Mouse (Mus musculus): Measurements from ENCODE around the gene Clec10a. TPM values are rescaled to one million over a fixed set of nuclear protein-coding genes. Genes with fewer than 3 reads are reported as not detected.
"Not testable (repeated sequence)": the region's sequence is repeated elsewhere in the genome, so short reads cannot be mapped to it uniquely, and the experiment has no call there.

The Clec10a gene
- 1 to 10 TPM; 1.1 to 1.8 (median 1.4) TPM for total RNA-seq (2022)

DNA sequence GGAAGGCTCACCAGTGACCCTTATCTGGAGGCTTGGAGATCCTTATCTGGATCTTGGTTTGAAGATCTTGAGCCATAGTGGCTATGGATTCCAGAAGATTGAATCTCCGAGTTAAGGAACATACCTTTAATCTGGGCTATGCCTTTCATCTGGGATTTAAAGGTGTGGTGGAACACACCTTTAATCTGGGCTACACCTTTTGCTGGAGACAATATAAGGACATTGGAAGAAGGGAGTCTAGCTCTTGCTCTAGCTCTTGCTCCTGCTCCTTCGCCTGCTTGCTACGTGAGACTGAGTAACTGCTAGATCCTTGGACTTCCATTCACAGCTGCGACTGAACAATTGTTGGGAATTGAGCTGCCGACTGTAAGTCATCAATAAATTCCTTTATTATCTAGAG is at the start of gene Clec10a:
Gene Clec10a, plus strand, starts transcription at position 301 of the 400 bp plus-strand sequence.
- DNase-seq (ENCODE audit: low spot score in 2 of 2), result not testable (repeated sequence)

DNA sequence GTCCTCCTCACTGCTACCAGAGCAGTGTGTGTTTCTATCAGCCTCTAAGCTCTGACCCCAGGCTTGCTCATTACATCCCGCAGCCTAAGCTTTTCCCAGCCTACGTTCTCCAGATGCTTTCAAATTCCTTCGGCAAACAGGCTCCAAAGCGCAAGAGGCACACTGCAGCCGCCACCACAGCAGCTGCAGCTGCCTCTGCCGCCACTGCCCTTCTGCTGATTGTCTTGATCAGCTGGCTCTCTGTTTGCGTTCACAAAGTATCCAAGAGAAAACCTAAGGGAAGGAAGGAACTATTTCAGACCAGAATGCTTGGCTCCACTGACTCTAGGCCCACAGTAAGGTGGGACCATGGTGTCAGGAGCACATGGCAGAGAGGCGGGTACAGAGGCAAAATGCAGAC is 48.9 kb upstream of the Clec10a start:
- DNase-seq (ENCODE audit: low spot score in 2 of 2), result no peak

DNA sequence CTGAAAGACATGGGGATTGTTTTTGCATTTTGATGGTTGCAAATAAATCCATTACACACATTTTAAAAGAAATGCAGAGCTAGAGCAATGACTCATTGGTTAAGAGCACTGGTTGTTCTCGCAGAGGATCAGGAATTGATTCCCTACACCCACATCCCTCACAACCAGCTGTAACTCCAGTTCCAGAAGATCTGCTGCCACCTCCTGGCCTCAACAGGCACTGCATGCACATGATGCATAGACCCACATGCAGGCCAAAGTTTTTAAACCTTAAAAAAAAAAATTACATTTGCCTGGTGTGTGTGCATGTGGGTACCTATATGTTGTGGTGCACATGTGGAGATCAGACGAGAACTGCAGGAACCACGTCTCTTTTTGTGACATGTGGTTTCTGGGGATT is 45.9 kb upstream of the Clec10a start:
- DNase-seq (ENCODE audit: low spot score in 2 of 2), result no peak

DNA sequence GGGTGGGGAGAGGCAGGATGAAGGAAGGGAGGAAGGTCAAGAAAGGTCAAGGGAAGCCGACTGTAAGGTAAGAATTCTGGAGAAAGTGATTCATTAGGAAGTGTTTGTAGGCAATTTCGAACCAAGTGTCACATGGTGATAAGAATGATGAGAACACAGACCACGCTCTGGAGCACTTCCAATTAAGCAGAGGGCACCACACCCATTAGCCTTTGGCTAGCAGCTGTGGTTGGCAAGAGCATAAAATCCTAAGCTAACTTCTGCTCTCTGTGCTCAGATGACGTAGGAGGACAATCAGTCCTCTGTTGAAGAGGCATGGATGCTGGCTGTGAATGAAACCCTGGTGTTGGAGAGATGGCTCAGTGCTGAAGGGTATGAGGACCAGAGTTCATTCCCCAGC is 41.4 kb upstream of the Clec10a start:
- DNase-seq (ENCODE audit: low spot score in 2 of 2), result no peak

DNA sequence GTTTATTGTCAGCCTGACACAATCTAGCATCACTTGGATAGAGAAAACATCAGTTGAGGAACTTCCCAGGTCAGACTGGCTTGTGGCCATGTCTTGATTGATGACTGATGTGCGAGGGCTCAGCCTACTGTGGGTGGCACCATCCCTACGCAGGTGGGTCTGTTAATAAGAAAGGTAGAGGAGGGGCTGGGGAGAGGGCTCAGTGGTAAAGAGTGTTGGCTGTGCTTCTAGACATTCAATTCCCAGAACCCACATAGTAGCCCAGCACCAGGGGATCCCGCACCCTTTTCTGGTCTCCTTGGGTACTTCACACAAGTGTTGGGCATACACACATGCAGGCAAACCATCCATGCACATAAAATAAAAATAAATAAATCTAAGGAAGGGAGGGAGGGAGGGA is 40.1 kb upstream of the Clec10a start:
- no peak for DNase-seq (ENCODE audit: low spot score in 2 of 2)

DNA sequence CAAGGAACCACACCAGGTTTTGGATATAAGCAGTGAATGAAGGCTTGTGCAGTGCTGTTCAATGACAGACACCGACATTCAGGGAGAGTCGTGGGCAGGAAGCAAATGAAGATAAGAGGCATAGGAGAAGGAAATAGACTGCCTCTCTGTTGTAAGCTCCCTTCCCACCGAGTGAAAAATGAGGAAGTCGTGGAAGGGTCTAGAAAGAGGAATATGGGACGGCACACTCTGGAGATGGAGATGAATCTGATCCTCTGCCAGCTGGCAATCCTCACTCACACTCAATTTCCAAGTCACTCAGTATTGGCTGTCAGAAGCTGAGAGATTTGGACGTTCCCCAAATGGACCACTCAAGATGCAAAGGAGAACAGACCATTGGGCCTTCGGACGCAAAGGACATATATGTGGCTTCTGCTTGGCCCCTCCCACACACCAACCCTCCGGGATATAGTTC is 26.0 kb upstream of the Clec10a start, which contains the start of gene Mgl2:
Gene Mgl2, plus strand, starts transcription at position 404 of the 454 bp plus-strand sequence.
- DNase-seq (ENCODE audit: low spot score in 2 of 2), result no peak

DNA sequence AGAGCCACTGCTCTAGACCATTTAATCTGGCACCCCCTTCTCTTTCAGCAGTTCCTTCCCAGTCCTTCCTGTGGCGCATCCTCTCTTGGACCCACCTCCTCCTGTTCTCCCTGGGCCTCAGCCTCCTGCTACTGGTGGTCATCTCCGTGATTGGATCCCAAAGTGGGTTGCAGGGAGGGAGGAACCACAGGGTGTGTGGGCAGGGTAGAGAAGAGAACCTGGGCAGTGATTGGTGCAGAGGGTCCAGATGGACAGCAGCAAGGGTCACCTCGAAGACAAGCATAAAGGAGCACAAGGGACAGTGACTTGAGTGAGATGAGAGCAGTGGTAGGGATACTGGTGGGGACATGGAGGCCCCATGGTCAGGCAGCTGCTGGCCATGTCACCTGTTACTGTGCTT is 21.0 kb upstream of the Clec10a start:
- DNase-seq (ENCODE audit: low spot score in 2 of 2), result not testable (repeated sequence)

DNA sequence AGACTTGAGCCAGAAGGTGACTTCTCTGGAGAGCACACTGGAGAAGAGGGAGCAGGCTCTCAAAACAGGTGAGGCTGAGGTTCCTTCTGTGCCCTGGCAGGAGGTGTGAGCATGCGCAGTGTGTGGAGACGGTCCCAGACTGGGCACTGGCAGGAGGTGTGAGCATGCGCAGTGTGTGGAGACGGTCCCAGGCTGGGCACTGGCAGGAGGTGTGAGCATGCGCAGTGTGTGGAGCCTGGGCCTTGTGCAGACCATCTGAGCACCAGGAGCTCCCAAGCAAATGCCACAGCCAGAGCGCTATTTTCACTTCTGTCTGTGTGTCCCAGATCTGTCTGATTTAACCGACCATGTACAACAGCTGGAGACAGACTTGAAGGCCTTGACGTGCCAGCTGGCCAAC is 20.1 kb upstream of the Clec10a start:
- not testable (repeated sequence) for DNase-seq (ENCODE audit: low spot score in 2 of 2)

DNA sequence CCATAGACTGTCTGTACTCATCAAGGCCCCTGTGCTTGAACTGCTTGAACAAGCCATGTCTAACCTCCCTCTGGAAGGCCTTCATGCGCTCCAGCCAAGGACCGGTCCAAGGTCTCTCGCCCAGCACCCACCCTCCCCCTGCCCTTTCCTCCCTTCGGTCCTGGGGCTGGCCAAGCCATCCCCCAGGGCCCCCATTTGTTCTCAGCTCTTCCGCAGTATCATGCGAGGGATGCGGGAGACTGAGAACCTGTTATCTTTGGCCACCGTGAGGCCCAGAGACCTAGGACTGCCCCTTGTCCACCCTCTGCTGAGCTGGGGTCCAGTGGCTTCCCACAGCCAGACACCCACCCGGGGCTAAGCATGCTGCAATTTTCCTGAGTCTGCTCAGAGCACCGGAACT is 16.8 kb upstream of the Clec10a start:
- DNase-seq (ENCODE audit: low spot score in 2 of 2), result no peak

DNA sequence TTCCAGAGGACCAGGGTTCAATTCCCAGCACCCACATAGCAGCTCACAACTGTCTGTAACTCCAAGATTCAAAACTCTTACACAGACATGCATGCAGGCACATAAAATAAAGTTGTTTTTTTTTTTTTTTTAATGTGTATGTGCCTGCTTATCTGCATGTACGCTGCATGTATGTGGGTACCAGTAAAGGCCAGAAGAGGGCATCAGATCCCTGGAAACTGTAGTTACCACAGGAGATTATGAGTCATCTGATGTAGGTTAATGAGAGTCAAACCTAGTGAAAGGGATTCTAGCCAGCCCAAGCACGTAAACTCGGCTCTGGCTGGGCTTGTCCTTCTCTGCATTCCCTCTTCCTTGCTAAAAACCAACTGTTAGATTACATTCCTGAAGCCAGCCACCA is 4.9 kb upstream of the Clec10a start:
- no peak for DNase-seq (ENCODE audit: low spot score in 2 of 2)

DNA sequence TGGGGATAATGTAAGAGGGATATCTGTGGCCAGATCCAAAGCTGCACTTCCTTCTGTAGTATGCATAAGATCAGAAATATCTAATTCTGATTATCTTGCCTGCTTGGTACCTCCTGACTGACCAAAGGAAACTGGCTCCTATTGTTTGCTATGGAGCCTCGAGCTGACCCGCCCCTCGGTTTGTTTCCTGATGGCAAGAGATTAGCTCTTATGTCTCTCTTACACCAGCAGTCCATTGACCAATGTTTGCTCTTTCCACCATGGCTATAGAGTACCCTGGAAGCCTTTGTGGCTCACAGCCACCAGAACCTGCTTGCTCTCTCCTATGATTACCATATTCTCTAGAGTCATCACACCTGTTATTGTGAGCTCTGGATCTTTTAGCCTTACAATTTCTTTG is 6.3 kb downstream of the Clec10a start:
- DNase-seq (ENCODE audit: low spot score in 2 of 2), result no peak

DNA sequence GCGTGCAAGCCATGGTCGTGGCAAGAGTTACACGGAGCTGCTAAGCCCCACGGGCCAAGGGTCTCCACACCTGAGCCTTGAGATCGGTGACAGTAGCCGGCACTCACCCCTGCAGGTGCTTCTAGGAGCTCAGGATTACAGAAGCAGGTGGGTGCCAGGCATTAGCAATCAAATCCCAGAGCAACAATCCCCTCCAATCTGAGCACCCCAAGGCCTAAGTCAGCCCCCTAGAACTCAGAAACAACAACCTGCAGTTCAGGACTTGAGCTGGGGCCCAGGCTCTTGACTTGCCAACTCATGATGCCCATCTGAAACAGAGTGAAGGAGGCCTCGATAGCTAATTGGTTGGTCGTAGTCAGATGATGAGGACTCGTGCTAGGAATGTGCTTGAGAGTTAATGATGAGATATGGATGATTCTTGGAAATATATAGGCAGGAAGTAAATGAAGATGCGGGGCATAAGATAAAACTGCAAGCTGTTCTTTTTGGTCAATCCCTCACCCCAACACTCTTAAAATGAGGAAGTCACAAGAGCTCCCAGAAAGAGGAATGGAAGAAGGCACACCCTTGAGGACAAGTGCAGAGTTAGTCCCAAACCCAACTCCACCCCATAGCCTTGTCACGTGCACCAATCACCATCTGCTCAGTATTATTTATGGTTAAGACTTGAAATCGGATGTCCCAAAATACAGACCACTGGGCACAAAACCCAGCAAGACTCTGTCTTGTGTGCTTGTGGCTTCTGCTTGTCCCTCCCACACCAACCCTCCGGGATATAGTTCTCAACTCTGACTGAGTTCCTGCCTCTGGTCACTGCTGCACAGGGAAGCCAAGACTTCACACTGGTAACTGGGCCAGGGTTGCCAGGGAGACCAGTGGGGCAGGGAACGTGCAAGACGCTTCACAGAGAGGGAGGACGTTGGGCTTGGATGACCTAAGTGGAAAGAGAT is 10.2 kb downstream of the Clec10a start:
- DNase-seq (ENCODE audit: low spot score in 2 of 2), result no peak

DNA sequence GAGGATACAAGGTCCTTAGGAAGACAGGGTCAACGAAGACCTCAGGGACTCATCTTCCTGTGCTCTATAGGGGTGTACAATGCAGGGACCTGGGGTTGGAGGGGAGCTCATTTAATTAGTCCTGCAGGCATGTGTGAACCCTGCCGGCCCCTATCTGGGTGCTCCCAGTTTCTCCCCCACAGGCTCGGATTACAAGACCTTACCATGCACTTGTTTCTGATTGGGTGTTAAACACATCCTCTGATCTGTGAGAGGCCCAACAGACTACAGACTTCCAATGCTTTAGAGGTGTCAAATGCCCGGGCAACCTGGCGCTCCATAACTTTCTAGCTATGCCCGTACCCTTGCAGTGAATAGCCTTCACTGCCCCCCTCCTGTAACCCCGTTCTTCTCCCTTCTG is 12.1 kb downstream of the Clec10a start:
- DNase-seq (ENCODE audit: low spot score in 2 of 2), result no peak

DNA sequence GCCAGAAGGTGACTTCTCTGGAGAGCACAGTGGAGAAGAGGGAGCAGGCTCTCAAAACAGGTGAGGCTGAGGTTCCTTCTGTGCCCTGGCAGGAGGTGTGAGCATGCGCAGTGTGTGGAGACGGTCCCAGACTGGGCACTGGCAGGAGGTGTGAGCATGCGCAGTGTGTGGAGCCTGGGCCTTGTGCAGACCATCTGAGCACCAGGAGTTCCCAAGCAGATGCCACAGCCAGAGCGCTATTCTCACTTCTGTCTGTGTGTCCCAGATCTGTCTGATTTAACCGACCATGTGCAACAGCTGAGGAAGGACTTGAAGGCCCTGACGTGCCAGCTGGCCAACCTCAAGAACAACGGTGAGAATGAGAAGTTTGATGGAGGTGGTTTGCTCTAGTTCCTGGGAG is 13.5 kb downstream of the Clec10a start:
- not testable (repeated sequence) for DNase-seq (ENCODE audit: low spot score in 2 of 2)

DNA sequence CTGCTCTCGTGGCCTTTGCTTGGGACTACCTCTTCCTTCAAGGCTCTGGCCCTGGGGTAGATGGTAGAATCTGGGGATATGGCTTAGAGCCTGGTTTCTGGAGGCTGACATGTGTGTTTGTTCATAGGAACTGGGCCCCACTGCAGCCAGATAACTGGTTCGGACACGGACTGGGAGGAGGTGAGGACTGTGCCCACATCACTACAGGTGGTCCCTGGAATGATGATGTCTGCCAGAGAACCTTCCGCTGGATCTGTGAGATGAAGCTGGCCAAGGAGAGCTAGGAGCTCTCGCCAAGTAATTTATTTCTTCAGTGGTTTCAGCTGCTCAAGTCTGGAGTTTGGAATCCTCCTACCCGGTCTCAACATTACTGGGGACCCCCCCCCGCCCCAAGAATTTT is 14.3 kb downstream of the Clec10a start:
- no peak for DNase-seq (ENCODE audit: low spot score in 2 of 2)

DNA sequence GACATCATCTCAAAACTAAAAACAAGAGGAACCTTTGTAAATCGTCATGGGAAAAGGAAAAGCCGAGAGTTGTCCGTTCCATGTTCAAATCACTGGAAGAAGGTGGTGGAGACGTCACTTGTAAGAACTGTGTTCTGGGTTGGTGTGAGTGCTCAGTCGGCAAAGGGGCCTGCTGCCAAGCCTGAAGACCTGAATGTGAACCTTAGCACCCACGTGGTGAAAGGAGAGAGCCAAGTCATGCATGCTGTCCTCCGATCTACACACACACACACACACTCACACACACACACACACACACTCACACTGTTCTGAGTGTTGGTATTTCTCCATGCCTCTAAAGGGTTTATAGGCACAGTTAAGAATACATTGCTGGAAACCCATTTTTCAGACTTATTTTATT is 15.2 kb downstream of the Clec10a start:
- DNase-seq (ENCODE audit: low spot score in 2 of 2), result no peak

DNA sequence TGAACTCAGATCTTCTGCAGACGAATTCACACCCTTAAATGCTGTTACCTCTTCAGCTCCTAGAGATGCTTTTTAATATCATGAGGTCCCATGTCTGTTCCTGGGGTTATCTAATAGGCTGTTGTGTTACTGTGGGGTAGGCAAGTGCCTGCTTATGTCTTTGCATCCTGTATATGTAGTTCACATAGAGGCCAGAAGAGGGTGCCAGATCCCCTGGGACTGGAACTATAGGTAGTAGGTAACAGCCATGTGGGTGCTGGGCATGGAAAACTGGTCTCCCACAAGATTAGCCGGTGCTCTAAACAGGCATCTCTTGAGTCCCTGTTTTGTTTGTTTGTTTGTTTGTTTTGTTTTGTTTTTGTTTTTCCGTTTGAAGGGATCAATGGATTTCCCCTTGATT is 15.8 kb downstream of the Clec10a start:
- no peak for DNase-seq (ENCODE audit: low spot score in 2 of 2)

DNA sequence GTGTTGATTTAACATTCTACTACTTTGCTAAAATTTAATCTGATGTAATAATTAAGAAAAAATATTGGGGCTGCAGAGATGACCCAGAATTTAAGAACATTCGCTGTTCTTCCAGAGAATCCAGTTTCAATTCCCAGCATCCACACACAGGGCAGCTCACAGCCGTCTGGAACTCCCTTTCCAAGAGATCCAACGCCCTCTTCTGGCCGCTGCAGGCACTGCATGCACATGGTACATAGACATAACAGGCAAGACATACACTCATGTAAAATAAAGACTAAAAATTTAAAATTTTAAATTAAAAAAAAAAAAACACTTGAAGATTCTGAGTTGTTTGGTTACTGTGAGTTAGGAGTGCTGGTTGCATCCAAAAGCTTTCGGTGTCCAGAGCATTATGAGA is 16.3 kb downstream of the Clec10a start:
- no peak for DNase-seq (ENCODE audit: low spot score in 2 of 2)

DNA sequence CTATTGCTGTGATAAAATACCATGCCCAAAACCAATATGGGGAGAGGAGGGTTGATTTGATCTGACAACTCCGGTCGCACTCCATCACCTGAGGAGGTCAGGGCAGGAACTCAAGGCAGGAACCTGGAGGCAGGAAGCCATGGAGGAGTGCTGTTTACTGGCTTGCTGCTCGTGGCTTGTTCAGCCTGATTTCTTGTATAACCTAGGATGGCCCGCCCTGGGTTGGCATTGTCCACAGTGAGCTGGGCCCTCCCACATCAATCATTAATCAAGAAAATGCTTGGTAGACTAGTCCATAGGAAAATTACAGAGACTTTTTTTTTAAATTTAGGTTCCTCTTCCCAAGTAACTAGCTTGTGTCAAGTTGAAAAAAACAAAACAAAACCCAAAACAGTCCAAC is 18.5 kb downstream of the Clec10a start:
- no peak for DNase-seq (ENCODE audit: low spot score in 2 of 2)

DNA sequence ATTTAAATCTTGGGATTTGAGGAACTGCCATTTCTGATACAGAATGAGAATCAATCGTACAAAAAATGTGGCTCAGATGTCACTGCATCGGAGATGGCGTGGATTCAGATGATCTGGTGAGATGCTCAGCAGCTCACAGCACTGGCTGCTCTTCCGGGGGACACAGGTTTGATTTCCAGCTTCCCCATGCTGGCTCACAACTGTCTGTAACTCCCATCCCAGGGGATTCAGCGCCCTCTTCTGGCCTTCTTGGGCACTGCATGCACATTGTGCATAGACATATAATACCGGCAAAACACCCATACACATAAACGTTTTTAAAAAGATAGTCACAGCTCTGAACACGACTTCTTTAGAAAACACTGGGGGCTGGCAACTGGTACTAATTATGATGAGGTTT is 21.6 kb downstream of the Clec10a start:
- DNase-seq (ENCODE audit: low spot score in 2 of 2), result no peak

DNA sequence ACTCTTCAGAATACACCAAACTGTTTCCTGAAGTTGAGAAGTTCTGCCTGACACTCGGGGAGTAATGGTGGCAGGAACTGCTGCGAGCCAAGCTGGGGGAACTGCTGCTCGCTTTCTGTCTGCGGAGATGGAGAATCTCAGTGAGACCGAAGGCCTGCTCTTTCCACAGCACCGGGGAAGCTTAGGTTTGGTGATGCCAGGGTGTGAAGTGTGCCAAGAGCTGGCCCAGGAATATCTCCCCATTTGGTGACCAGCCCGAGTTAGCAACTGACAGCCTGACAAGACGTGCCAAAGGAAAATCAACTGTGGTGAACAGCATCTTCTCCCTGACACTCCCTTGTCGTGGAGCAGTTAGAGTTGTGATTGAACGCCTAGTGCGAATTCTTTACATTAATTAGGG is 22.3 kb downstream of the Clec10a start:
- DNase-seq (ENCODE audit: low spot score in 2 of 2), result no peak

DNA sequence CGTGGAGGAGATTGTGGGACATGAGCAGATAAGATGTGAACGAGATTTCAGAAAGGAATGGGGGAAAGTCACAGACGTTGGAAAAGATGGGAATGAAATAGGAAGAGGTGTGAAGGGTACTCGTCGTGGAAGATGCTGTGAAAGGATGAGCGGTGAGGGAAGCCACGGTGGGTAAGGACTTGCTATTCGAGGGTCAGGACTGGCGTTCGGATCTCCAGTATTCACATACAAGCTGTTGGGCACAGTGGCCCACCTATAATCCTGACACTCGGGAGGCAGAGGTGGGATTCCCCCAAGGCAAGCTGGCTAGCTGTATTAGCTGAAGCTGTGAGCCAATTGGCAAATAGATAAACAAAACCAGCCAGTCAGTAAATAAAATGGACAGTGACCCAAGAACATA is 22.8 kb downstream of the Clec10a start:
- no peak for DNase-seq (ENCODE audit: low spot score in 2 of 2)

DNA sequence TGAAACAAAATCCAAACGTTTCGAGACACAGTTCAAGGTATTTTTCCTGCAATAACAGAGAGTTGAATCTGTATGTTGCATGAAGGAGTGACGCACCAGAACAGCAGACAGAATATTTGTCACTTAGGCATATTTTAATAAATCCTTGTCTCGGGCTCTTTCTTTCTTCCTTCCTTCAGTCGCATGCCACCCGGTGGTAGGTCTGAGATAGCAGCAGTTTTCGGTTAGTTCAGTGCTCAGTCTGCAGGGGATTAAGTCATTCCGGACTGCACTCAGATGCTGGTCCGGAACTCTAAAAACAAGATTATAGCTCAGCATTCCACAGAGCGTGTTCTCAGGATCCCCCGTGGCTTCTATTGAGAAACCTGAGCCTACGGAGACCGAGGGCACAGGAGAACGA is 23.4 kb downstream of the Clec10a start:
- DNase-seq (ENCODE audit: low spot score in 2 of 2), result peak in 1 of 2 experiments; percentile 9

All from layer of hippocampus, adult 8-10 months (tissue).